Mouse (Mus musculus) left cerebral cortex, adult 9 months (tissue): Measurements from ENCODE around the gene Dip2c.

Experiments used
- DNase-seq, 2 experiments: peaks; one replicate each; pipeline ENCODE4 v3.0.0; 2022; ENCODE audit warnings: low spot score in 2 of 2

The Dip2c gene

DNA sequence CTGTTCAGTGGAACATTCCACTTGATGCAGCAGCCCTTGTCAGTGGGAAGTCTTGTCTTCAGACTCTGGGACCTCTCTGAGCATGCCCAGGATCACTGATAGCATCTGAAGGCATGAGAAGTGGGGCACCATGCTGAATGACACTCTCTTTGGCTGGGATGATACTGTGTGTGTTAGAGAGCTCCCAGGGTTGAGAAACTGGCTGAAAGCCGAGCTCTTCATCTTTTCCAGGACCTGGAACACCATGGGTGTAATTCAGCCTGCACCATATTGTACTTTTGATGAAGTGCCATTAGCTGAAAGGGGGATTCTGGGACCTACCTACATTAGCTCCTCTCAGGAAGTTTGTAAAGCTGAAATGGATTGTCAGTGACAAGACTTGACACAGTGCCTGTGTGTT lies 146.5 kb downstream of the Dip2c start:
- DNase-seq: no peak

DNA sequence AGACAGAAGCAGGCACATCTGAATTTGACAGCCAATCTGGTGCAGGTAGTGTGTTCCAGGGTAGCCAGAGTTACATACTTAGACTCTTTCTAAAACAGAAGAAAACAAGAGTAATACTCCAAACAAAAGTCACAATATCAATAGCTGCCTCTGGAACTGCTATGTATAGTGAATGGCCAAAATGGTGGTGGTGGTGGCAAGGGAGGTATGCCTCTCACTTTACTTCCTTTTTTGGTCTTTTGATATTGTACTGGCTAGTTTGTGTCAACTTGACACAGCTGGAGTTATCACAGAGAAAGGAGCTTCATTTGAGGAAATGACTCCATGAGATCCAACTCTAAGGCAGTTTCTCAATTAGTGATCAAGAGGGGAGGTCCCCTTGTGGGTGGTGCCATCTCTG lies 148.1 kb downstream of the Dip2c start:
- no peak for DNase-seq

- DNase-seq: no peak
These were observed 149.9 kb downstream of the Dip2c start for GRCm38 (mm10) chr13:9426267-9426666.

DNA sequence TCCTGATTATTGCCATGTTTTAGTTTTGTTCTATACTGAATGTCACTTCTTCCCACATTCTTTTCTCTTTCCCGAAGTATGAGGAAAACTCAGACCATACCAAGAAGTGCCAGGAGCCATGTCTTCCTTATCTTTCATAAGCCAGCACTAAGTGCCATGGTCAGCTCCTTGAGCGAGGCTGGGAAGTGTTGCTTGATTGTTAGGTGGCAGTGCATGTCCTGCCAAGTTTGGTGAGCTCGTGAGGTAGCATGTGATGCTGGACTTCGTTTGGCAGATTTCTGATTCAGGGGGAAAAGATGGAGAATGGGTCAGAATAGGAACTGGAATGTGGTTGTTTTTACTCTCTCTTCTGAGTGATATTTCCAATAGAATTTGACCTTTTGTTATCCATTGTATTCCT lies 150.5 kb downstream of the Dip2c start:
- no peak for DNase-seq

DNA sequence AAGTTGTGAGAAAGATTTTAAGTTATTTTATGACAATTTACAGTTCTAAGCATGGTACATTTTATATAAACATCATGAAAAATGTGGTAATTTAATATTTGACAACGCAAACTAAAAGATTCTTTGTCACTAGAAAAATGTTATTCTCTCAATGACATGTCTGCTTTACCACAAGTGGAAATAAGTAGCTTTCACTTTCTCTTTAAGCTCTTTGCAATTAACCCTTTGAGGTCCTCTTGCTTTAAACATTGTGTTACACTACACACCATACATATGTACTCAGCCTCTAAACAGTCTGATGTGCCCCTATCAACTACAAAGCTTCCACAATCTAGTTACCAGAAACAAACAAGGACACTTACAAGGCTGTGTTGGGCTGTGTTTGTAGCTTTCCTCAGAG lies 153.6 kb downstream of the Dip2c start:
- no peak for DNase-seq

DNA sequence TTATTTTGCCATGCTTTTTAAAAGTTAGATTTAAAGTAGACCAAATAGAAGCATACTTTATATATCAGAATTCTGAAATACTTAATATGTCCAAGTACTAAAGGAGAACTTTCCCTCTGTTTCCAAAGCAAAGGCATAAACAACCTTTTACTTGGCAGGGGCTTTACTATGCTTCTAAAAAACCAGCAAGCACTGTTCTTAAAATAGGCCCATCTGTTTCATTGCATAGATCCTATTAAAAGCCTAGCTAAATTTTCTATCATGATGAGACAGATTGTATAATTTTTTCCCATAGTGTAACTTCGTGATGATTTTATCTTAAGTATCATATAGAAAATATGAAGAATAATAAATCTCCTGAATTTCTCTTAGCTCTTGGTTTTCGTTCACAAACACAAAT lies 154.4 kb downstream of the Dip2c start:
- DNase-seq: no peak

- DNase-seq: no peak
These were observed 155.1 kb downstream of the Dip2c start for GRCm38 (mm10) chr13:9431441-9431840.

DNA sequence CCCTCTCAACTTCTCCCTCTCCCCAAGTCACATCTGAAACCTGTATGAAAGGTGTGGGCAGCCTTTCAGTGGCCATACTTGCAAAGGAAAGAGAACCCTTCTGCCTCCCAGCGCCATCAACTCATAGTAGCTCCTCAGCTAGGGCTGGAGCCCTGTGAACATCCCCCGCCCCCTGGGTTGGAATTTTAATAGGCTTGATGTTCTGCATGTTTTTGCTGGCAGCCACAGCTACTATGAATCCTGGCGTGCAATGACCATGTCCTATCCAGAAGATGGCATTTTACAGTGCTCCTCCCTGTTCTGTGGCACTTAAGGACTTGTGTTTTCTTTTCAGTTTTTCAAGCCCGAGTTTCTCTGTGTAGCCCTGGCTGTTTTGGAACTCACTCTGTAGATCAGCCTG lies 166.7 kb downstream of the Dip2c start:
- no peak for DNase-seq

DNA sequence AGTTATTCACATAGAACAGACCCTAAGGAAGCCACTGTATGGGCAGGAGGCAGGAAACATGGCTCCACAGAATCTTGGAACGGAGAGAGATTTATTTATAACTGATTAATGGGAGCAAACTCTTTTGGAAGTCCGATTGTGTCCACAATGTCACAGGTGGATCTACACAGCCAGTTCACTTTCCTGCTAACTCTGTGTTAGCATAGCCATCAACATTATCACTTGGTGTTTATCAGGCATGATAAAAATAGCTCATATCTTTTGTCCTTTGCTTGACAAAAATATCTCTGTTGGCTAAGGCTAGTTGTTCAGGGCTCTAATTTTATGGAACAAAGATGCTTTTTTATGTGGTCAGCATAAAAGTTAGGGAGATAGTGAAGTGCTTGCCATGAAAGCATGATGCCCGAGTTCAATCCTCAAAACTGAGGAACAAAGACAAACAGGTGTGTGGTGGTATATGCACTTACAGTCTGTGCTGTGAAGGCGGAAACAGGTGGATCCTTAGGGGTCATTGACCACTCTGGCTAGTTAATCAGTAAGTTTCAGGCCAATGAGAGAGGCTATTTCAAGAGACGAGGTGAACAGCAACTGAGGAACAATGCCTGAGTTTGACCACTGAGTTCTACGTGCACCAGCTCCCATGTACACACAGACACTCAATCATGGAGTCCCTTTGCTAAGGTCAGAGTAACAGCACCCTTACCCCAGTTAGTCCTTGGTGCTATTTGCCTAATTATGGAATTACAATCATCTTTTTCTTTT lies 169.4 kb downstream of the Dip2c start:
- DNase-seq: no peak

DNA sequence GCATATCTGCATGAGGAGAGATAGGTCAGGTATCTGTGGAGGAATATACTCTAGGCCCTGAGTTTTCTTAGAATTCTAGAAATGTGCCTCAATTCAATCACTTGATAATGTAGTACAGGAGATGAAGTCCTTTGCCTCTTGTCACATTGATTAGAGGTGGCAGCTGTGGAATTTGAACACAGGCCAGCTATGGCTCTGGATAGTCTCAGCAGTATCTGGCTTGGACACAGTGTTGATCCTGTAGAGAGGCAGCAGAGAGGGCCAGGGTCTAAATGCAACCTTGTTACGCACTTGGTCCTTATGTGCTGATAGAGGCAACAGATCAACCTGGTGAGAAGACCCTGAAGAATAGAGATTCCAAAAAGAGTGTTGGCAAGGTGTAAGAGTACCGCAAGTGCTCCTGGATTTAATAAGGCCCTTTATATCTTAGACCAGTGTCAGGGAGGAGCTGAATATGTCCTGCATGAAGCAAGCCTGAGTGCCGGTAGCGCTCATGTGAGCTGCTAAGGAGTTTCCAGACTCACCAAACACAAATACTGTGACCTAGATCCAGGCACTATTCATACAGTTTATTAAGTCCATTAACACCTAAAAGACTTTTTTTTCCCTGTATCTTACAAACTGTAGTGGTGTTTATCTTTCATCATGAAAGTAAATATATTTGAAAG lies 170.3 kb downstream of the Dip2c start:
- no peak for DNase-seq

DNA sequence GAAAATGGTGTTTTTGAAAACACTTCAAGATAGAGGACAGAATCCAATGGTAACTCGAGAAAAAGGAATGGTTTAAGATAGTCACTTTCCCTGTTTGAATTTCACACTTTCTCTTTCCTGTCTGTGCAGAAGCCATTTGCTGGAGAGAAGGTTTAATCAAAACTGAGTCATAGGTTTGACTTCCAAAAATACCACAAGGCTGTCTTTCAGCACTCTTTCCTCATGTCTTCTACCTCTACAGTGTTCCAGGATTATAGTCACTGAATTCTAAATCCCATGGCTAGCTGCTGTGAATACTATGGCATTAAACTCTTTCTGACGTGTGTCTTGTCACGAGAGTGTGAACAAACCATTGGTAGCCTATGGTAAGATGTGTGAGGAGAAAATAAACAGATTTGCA lies 173.9 kb downstream of the Dip2c start:
- no peak for DNase-seq

DNA sequence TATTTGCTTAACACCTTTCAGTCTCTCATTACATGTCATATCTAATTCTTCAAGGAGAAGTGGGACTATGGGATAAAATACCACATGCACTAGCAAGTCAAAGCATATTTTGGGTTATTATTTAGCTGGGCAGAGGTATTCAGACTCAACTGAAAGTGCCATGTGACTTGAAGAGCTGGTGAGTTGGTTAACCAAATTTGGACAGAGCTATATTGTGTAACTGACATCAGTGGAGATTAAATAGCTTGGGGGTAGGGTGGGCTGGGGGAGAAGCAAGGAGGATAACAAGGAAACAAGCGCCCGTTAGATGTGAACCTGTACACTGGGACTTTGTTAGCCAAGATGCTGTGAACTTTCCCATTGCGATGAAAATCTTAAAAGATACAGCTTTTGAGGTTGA lies 175.6 kb downstream of the Dip2c start:
- no peak for DNase-seq

- no peak for DNase-seq
These were observed 178.3 kb downstream of the Dip2c start for GRCm38 (mm10) chr13:9454426-9455177.

DNA sequence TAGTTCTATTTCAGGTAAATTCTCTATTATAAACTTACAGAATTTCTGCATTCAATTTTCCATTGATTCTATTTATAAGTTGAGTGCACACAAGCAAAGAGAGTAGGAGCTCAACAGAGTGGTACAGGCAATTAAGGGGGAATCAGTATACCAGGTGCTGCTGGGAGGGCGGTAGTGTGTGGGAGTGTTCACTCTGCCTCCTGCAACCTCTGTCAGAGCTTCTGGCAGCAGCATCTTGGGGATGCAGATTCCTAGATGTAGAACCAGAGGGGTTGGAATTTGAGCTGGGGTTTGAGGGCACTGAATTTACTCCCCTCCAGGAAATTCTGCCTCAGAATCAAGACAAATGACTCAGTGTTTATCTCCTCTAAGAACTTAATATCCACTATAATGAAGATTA lies 179.7 kb downstream of the Dip2c start:
- peak in 1 of 2 experiments; percentile 28 for DNase-seq

DNA sequence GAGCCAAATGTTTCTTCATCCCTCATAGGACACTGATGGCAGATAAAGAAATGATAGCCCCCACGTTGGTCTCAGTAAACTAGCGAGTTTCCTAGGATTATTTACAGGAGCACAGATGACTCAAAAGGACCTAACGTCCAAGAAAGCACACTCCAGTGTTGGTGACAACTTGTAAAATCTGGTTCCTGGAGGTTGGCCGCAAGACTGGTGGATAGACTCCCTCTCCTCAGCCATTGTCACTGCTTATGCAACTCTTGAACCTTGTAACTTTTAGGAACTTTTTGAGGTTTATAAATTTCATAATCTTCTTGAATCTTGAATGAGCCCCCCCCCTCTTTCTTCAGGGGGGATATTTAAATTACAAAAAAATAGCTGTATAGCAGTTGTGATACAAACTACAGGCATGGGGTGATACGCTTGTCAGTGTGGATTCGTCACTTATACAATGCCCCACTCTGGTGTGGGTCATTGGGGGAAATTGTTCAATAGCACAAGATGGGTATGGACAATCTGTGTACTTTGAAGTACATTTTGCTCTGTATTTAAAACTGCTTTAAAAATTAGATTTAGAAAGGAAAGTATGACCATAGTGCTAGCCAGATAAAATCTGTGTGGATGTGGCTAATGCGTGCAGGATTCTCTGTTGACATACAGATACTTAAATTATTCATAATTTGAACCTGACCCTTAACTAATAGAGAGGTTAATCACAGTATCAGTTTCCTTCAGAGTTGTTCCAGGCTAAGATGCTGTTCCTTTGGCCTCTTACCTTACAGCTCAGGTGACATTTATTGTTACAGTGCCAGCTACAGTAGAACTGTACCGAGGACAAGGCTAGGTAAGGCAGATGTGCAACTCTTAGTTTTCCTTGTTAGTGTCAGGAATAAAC lies 181.3 kb downstream of the Dip2c start:
- no peak for DNase-seq

DNA sequence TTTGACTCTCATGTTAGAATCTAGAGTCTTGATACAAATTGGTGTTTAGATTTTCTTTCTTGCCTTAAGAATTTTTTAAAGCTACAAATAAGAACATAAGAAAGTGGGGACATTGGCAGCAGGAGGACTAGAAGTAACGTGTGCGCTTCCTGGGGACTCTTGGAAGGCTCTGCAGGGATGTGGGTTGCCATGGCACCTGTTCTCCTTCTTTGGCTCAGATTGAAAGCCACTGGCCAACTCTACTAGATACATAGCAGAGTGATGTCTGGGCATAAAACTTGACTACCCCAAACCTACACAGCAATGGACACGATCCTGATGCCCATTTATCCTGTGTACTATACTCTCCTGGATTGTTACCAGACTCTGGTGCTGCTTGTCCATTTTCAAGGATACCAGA lies 188.1 kb downstream of the Dip2c start:
- DNase-seq: no peak

DNA sequence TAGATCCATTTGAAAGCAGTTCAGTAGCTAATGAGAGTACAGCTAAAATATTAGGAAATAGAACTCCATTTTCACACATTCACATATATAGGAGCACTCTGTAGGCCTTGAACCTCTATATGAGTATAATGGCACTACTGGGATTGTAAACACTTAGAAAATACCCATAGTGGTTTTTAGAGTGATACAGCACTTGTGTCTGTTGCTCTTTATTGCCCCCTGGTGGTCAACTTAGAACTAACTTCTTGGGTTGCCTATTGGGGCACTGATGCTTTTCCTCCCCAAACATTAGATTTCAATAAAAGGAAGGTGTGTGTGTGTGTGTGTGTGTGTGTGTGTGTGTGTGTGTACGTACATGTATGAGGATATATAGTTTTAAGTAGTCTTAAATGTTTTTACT lies 190.9 kb downstream of the Dip2c start:
- peak in 1 of 2 experiments; percentile 66 for DNase-seq

GRCm38 (mm10) chr13:9473383-9473782 lies 197.1 kb downstream of the Dip2c start:
- DNase-seq: no peak

GRCm38 (mm10) chr13:9481722-9482121 lies 205.4 kb downstream of the Dip2c start:
- no peak for DNase-seq

GRCm38 (mm10) chr13:9489696-9490095 lies 213.4 kb downstream of the Dip2c start:
- DNase-seq: no peak

DNA sequence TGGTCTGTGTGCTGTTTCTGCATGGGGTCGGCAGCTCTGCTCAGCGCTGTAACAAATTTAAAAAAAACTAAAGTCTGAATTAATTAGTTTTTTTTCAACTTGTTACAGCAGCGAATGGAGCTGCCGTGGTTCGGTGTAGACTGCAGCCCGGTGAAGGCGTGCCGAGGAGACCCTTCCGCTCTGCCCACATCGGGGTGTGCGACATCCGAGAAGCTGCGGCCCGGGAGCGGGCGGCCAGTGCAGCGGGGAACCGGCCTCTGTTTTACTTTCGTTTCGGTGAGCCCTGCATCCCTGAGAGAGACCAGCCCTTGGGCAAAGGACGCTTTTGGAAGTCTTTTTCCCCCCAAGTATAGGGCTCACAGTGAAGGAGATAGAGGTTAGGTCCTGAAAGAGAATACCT lies 218.4 kb downstream of the Dip2c start:
- DNase-seq: no peak
